Mouse (Mus musculus): ENCODE data around the gene H2-Eb1. TPM values are rescaled to one million over a fixed set of nuclear protein-coding genes. Genes with fewer than 3 reads are reported as not detected.

H2-Eb1 gene
- total and polyA plus RNA-seq, 3 experiments: not detected

- no peak overlapping the region for H3K4me3 ChIP-seq (ENCODE audit: low read depth, low read length)
- DNase-seq (ENCODE audit: low spot score): no peak
- H3K4me1 ChIP-seq (ENCODE audit: insufficient read depth, low read depth, low read length): no peaks in the 10 kb centered on the region
- ATAC-seq (ENCODE audit: extremely low read depth, insufficient number of reproducible peaks, low FRiP score, poor library complexity, severe bottlenecking): no peak
- no peaks in the 10 kb centered on the region for H3K9me3 ChIP-seq (replicated peaks)
- no peaks in the 10 kb centered on the region for H3K36me3 ChIP-seq (replicated peaks)
- peaks cover 15% of the 10 kb centered on the region for H3K27me3 ChIP-seq (ENCODE audit: insufficient read depth, low read length)
- no peak for TF ChIP-seq GATA1 (IDR thresholded peaks at IDR 0.05; ENCODE audit: borderline replicate concordance, low read length)
- no peak for TF ChIP-seq CTCF (IDR thresholded peaks at IDR 0.05; ENCODE audit: low read depth, low read length)
- no peak for TF ChIP-seq POLR2AphosphoS5 (IDR thresholded peaks at IDR 0.05; ENCODE audit: insufficient replicate concordance, low read depth, low read length)
- no peak for TF ChIP-seq GATA2 (IDR thresholded peaks at IDR 0.05; ENCODE audit: borderline replicate concordance, low read depth, low read length)
- TF ChIP-seq TAL1 (conservative IDR thresholded peaks at IDR 0.05; ENCODE audit: low read depth, low read length): no peak
These were observed 4.7 kb upstream of the H2-Eb1 start for GRCm38 (mm10) chr17:34300691-34301566.

GRCm38 (mm10) chr17:34301670-34302190, 3.9 kb upstream of the H2-Eb1 start:
- Histone ChIP-seq H3K4me1 (ENCODE audit: insufficient read depth, low read depth, low read length) (no peaks in the 10 kb centered on the region), H3K4me3 (ENCODE audit: low read depth, low read length) (no peak overlapping the region), H3K9me3 (replicated peaks) (no peaks in the 10 kb centered on the region), H3K36me3 (replicated peaks) (no peaks in the 10 kb centered on the region), H3K27me3 (ENCODE audit: insufficient read depth, low read length) (peaks cover 13% of the 10 kb centered on the region)
- DNase-seq (ENCODE audit: low spot score) (no peak), ATAC-seq (ENCODE audit: extremely low read depth, insufficient number of reproducible peaks, low FRiP score, poor library complexity, severe bottlenecking) (no peak)
- no peak for TF ChIP-seq GATA1 (IDR thresholded peaks at IDR 0.05; ENCODE audit: borderline replicate concordance, low read length)
- no peak for TF ChIP-seq POLR2AphosphoS5 (IDR thresholded peaks at IDR 0.05; ENCODE audit: insufficient replicate concordance, low read depth, low read length)
- no peak for TF ChIP-seq TAL1 (conservative IDR thresholded peaks at IDR 0.05; ENCODE audit: low read depth, low read length)
- no peak for TF ChIP-seq GATA2 (IDR thresholded peaks at IDR 0.05; ENCODE audit: borderline replicate concordance, low read depth, low read length)
- TF ChIP-seq CTCF (IDR thresholded peaks at IDR 0.05; ENCODE audit: low read depth, low read length): no peak

GRCm38 (mm10) chr17:34303789-34304188, 1.9 kb upstream of the H2-Eb1 start:
- H3K9me3 ChIP-seq (replicated peaks): no peaks in the 10 kb centered on the region
- no peaks in the 10 kb centered on the region for H3K4me1 ChIP-seq (ENCODE audit: insufficient read depth, low read depth, low read length)
- H3K4me3 ChIP-seq (ENCODE audit: low read depth, low read length): no peak overlapping the region
- no peak for ATAC-seq (ENCODE audit: extremely low read depth, insufficient number of reproducible peaks, low FRiP score, poor library complexity, severe bottlenecking)
- no peaks in the 10 kb centered on the region for H3K36me3 ChIP-seq (replicated peaks)
- peaks cover 2% of the 10 kb centered on the region; the same call in 1 of the 2 replicates for H3K27me3 ChIP-seq (ENCODE audit: insufficient read depth, low read length)
- TF ChIP-seq GATA1 (IDR thresholded peaks at IDR 0.05; ENCODE audit: borderline replicate concordance, low read length) (no peak), CTCF (IDR thresholded peaks at IDR 0.05; ENCODE audit: low read depth, low read length) (no peak), POLR2AphosphoS5 (IDR thresholded peaks at IDR 0.05; ENCODE audit: insufficient replicate concordance, low read depth, low read length) (no peak), GATA2 (IDR thresholded peaks at IDR 0.05; ENCODE audit: borderline replicate concordance, low read depth, low read length) (no peak), TAL1 (conservative IDR thresholded peaks at IDR 0.05; ENCODE audit: low read depth, low read length) (no peak)
- no peak for DNase-seq (ENCODE audit: low spot score)

GRCm38 (mm10) chr17:34304751-34305150, 916 bp upstream of the H2-Eb1 start:
- H3K9me3 ChIP-seq (replicated peaks): no peaks in the 10 kb centered on the region
- H3K27me3 ChIP-seq (ENCODE audit: insufficient read depth, low read length): peaks cover 6% of the 10 kb centered on the region; the same call in 1 of the 2 replicates
- no peaks in the 10 kb centered on the region for H3K4me1 ChIP-seq (ENCODE audit: insufficient read depth, low read depth, low read length)
- no peaks in the 10 kb centered on the region for H3K36me3 ChIP-seq (replicated peaks)
- ATAC-seq (ENCODE audit: extremely low read depth, insufficient number of reproducible peaks, low FRiP score, poor library complexity, severe bottlenecking): no peak
- no peak for DNase-seq (ENCODE audit: low spot score)
- TF ChIP-seq GATA2 (IDR thresholded peaks at IDR 0.05; ENCODE audit: borderline replicate concordance, low read depth, low read length): no peak
- no peak for TF ChIP-seq TAL1 (conservative IDR thresholded peaks at IDR 0.05; ENCODE audit: low read depth, low read length)
- TF ChIP-seq GATA1 (IDR thresholded peaks at IDR 0.05; ENCODE audit: borderline replicate concordance, low read length): no peak
- no peak for TF ChIP-seq POLR2AphosphoS5 (IDR thresholded peaks at IDR 0.05; ENCODE audit: insufficient replicate concordance, low read depth, low read length)
- no peak for TF ChIP-seq CTCF (IDR thresholded peaks at IDR 0.05; ENCODE audit: low read depth, low read length)
- no peak overlapping the region for H3K4me3 ChIP-seq (ENCODE audit: low read depth, low read length)

- H3K9me3 ChIP-seq (replicated peaks): no peaks in the 10 kb centered on the region
- TF ChIP-seq CTCF (IDR thresholded peaks at IDR 0.05; ENCODE audit: low read depth, low read length) (no peak), POLR2AphosphoS5 (IDR thresholded peaks at IDR 0.05; ENCODE audit: insufficient replicate concordance, low read depth, low read length) (no peak), GATA1 (IDR thresholded peaks at IDR 0.05; ENCODE audit: borderline replicate concordance, low read length) (no peak), TAL1 (conservative IDR thresholded peaks at IDR 0.05; ENCODE audit: low read depth, low read length) (no peak), GATA2 (IDR thresholded peaks at IDR 0.05; ENCODE audit: borderline replicate concordance, low read depth, low read length) (no peak)
- H3K36me3 ChIP-seq (replicated peaks): no peaks in the 10 kb centered on the region
- no peak for ATAC-seq (ENCODE audit: extremely low read depth, insufficient number of reproducible peaks, low FRiP score, poor library complexity, severe bottlenecking)
- no peak overlapping the region for H3K4me3 ChIP-seq (ENCODE audit: low read depth, low read length)
- no peaks in the 10 kb centered on the region for H3K4me1 ChIP-seq (ENCODE audit: insufficient read depth, low read depth, low read length)
- DNase-seq (ENCODE audit: low spot score): no peak
- H3K27me3 ChIP-seq (ENCODE audit: insufficient read depth, low read length): peaks cover 5% of the 10 kb centered on the region; the same call in 1 of the 2 replicates
These were observed 740 bp downstream of the H2-Eb1 start for GRCm38 (mm10) chr17:34306407-34306806.

- DNase-seq (ENCODE audit: low spot score) (no peak), ATAC-seq (ENCODE audit: extremely low read depth, insufficient number of reproducible peaks, low FRiP score, poor library complexity, severe bottlenecking) (no peak)
- H3K36me3 ChIP-seq (replicated peaks): no peaks in the 10 kb centered on the region
- no peaks in the 10 kb centered on the region for H3K4me1 ChIP-seq (ENCODE audit: insufficient read depth, low read depth, low read length)
- H3K27me3 ChIP-seq (ENCODE audit: insufficient read depth, low read length): peaks cover 5% of the 10 kb centered on the region; the same call in 1 of the 2 replicates
- H3K4me3 ChIP-seq (ENCODE audit: low read depth, low read length): no peak overlapping the region
- no peak for TF ChIP-seq GATA1 (IDR thresholded peaks at IDR 0.05; ENCODE audit: borderline replicate concordance, low read length)
- TF ChIP-seq CTCF (IDR thresholded peaks at IDR 0.05; ENCODE audit: low read depth, low read length): no peak
- no peak for TF ChIP-seq GATA2 (IDR thresholded peaks at IDR 0.05; ENCODE audit: borderline replicate concordance, low read depth, low read length)
- TF ChIP-seq TAL1 (conservative IDR thresholded peaks at IDR 0.05; ENCODE audit: low read depth, low read length): no peak
- no peak for TF ChIP-seq POLR2AphosphoS5 (IDR thresholded peaks at IDR 0.05; ENCODE audit: insufficient replicate concordance, low read depth, low read length)
- H3K9me3 ChIP-seq (replicated peaks): no peaks in the 10 kb centered on the region
These were observed 1.5 kb downstream of the H2-Eb1 start for GRCm38 (mm10) chr17:34307216-34307615.

All from G1E (cell line).